Mouse (Mus musculus): Measurements from ENCODE around the gene B3gnt5.

Gene B3gnt5

GRCm38 (mm10) chr16:19760074-19760473 is at the start of gene B3gnt5:
B3gnt5 (plus strand) TSS chr16:19760208.
- peak; percentile 95 for DNase-seq

- peak; percentile 1 for DNase-seq
These were observed 39.0 kb upstream of the B3gnt5 start for GRCm38 (mm10) chr16:19720959-19721358.

GRCm38 (mm10) chr16:19724139-19724538 is 35.9 kb upstream of the B3gnt5 start:
- peak; percentile 2 for DNase-seq

- DNase-seq = no peak
These were observed 27.1 kb upstream of the B3gnt5 start for GRCm38 (mm10) chr16:19732896-19733295.

- DNase-seq = peak; percentile 75
These were observed 793 bp downstream of the B3gnt5 start for GRCm38 (mm10) chr16:19760505-19761496.

GRCm38 (mm10) chr16:19761691-19762090 is 1.7 kb downstream of the B3gnt5 start:
- peak; percentile 23 for DNase-seq

- DNase-seq = no peak
These were observed 6.1 kb downstream of the B3gnt5 start for GRCm38 (mm10) chr16:19766107-19766506.

GRCm38 (mm10) chr16:19768046-19768445 is 8.0 kb downstream of the B3gnt5 start:
- DNase-seq = no peak

- no peak for DNase-seq
These were observed 12.0 kb downstream of the B3gnt5 start for GRCm38 (mm10) chr16:19772013-19772412.

GRCm38 (mm10) chr16:19786386-19787090 is 26.5 kb downstream of the B3gnt5 start:
- peak; percentile 8 for DNase-seq

GRCm38 (mm10) chr16:19789914-19790313 is 29.9 kb downstream of the B3gnt5 start:
- no peak for DNase-seq

- no peak for DNase-seq
These were observed 58.8 kb downstream of the B3gnt5 start for GRCm38 (mm10) chr16:19818801-19819200.
